Mouse (Mus musculus): ENCODE data around the gene Slc28a3. TPM values are rescaled to one million over a fixed set of nuclear protein-coding genes. Genes with fewer than 3 reads are reported as not detected.

Slc28a3 gene
- total and polyA plus RNA-seq, 2 experiments from 2014 or later: not detected

DNA sequence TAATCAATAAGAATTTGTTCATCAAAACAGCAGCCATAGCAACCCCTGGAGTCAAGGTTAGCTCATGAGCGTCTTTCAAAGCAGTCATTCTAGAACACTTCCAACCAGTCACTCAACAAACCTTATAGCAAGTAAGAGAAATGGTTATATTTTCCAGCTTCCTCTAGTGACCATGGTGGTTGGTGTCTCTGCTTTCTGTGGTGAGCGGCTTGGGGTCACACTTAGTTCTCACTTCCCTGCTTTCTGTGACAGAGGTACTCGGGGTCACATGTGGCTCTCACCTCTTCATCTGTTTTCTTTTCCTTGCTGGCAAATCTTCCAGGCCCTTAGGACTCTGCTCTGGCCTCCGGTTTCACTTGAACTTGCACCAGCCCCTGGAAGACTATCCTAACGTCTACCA, 8.6 kb upstream of the Slc28a3 start:
- H3K4me2 ChIP-seq (ENCODE audit: low read depth, low read length): no peak overlapping the region
- no peak for DNase-seq (ENCODE audit: low spot score)
- H3K4me1 ChIP-seq (ENCODE audit: control insufficient read depth, insufficient read depth): no peaks in the 10 kb centered on the region
- no peak overlapping the region for H3K27ac ChIP-seq (ENCODE audit: low read depth)
- H3K36me3 ChIP-seq (replicated peaks; ENCODE audit: control insufficient read depth, insufficient read depth, low read length): no peaks in the 10 kb centered on the region
- no peaks in the 10 kb centered on the region for H3K27me3 ChIP-seq (ENCODE audit: control insufficient read depth, insufficient read depth, low read length)
- no peak for TF ChIP-seq CTCF (IDR thresholded peaks at IDR 0.05; ENCODE audit: low read depth)
- TF ChIP-seq EP300 (IDR thresholded peaks at IDR 0.05; ENCODE audit: low read depth): no peak
- ATAC-seq (ENCODE audit: insufficient read depth, low read depth): no peak
- H3K9me3 ChIP-seq (replicated peaks; ENCODE audit: control insufficient read depth, low read length): no peaks in the 10 kb centered on the region
- H3K9ac ChIP-seq (replicated peaks; ENCODE audit: low read depth, low read length): no peak overlapping the region
- no peak overlapping the region for H3K4me3 ChIP-seq (ENCODE audit: low read depth, low read length)
- 67% methylated on average over 5 of the region's 5 CpGs for WGBS

DNA sequence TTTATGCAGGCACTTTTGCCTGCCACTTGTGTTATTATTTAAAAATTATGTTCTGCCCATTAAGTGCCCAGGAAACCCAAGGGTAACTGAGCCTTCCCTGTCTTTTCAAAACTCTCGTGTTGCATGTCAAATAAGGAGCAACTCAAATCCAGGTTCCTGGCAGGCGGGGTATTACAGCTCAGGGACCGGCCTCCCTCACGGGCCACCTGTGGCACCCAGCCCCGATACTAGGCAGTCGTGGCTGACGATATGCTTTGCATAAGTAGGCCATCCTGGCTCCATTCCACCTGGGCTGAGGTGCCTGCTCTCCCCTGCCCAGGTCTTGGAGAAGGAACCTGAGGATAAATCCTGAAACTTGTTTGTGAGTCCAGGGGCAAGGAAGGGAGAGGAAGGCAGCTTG, 618 bp downstream of the Slc28a3 start:
- 0 out of 2 replicates have a peak, but pooled peaks cover 5% of the 10 kb centered on the region for H3K27me3 ChIP-seq (ENCODE audit: control insufficient read depth, insufficient read depth, low read length)
- H3K4me2 ChIP-seq (ENCODE audit: low read depth, low read length): no peak overlapping the region
- no peaks in the 10 kb centered on the region for H3K36me3 ChIP-seq (replicated peaks; ENCODE audit: control insufficient read depth, insufficient read depth, low read length)
- no peak overlapping the region for H3K4me3 ChIP-seq (ENCODE audit: low read depth, low read length)
- H3K9ac ChIP-seq (replicated peaks; ENCODE audit: low read depth, low read length): no peak overlapping the region
- DNase-seq (ENCODE audit: low spot score): no peak
- no peaks in the 10 kb centered on the region for H3K9me3 ChIP-seq (replicated peaks; ENCODE audit: control insufficient read depth, low read length)
- 28% methylated on average over 7 of the region's 7 CpGs for WGBS
- ATAC-seq (ENCODE audit: insufficient read depth, low read depth): no peak
- H3K4me1 ChIP-seq (ENCODE audit: control insufficient read depth, insufficient read depth): no peaks in the 10 kb centered on the region
- no peak overlapping the region for H3K27ac ChIP-seq (ENCODE audit: low read depth)
- TF ChIP-seq EP300 (IDR thresholded peaks at IDR 0.05; ENCODE audit: low read depth): no peak
- TF ChIP-seq CTCF (IDR thresholded peaks at IDR 0.05; ENCODE audit: low read depth): no peak

GRCm38 (mm10) chr13:58601201-58601855, 9.3 kb downstream of the Slc28a3 start:
- no peak overlapping the region for H3K4me3 ChIP-seq (ENCODE audit: low read depth, low read length)
- H3K9ac ChIP-seq (replicated peaks; ENCODE audit: low read depth, low read length): no peak overlapping the region
- H3K9me3 ChIP-seq (replicated peaks; ENCODE audit: control insufficient read depth, low read length): no peaks in the 10 kb centered on the region
- 28% methylated on average over 10 of the region's 10 CpGs for WGBS
- ATAC-seq (ENCODE audit: insufficient read depth, low read depth): peak; percentile 89
- H3K36me3 ChIP-seq (replicated peaks; ENCODE audit: control insufficient read depth, insufficient read depth, low read length): no peaks in the 10 kb centered on the region
- no peak for TF ChIP-seq EP300 (IDR thresholded peaks at IDR 0.05; ENCODE audit: low read depth)
- no peak for TF ChIP-seq CTCF (IDR thresholded peaks at IDR 0.05; ENCODE audit: low read depth)
- H3K27ac ChIP-seq (ENCODE audit: low read depth): peak overlapping the region; percentile 23; the same call in 1 of the 2 replicates
- H3K4me2 ChIP-seq (ENCODE audit: low read depth, low read length): no peak overlapping the region
- peak; percentile 37 for DNase-seq (ENCODE audit: low spot score)
- H3K27me3 ChIP-seq (ENCODE audit: control insufficient read depth, insufficient read depth, low read length): no peaks in the 10 kb centered on the region
- H3K4me1 ChIP-seq (ENCODE audit: control insufficient read depth, insufficient read depth): peaks cover 7% of the 10 kb centered on the region

DNA sequence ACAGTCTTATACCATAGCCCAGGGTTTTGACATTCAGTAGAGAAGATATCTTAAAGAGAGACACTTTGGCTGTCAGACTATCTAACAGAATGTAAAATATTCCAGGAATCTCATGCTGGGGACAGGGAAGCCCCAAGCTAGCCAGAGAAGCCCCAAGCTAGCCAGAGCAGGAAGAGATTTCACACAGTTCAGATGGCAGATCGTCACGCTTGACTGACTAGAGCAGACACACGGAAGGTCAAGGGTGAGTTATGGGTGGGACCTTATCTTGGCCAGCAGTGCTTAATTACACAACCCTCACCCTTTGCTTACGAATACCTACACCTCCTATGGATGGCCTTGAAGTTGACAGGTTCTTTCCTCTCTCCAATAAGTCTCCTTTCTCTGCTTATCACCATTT, 12.1 kb downstream of the Slc28a3 start:
- Histone ChIP-seq H3K9ac (replicated peaks; ENCODE audit: low read depth, low read length) (no peak overlapping the region), H3K36me3 (replicated peaks; ENCODE audit: control insufficient read depth, insufficient read depth, low read length) (no peaks in the 10 kb centered on the region), H3K27me3 (ENCODE audit: control insufficient read depth, insufficient read depth, low read length) (no peaks in the 10 kb centered on the region), H3K9me3 (replicated peaks; ENCODE audit: control insufficient read depth, low read length) (no peaks in the 10 kb centered on the region), H3K4me1 (ENCODE audit: control insufficient read depth, insufficient read depth) (peaks cover 7% of the 10 kb centered on the region), H3K4me3 (ENCODE audit: low read depth, low read length) (no peak overlapping the region), H3K4me2 (ENCODE audit: low read depth, low read length) (no peak overlapping the region), H3K27ac (ENCODE audit: low read depth) (no peak overlapping the region)
- WGBS: 27% methylated on average over 4 of the region's 4 CpGs
- no peak for DNase-seq (ENCODE audit: low spot score)
- no peak for ATAC-seq (ENCODE audit: insufficient read depth, low read depth)
- no peak for TF ChIP-seq EP300 (IDR thresholded peaks at IDR 0.05; ENCODE audit: low read depth)
- no peak for TF ChIP-seq CTCF (IDR thresholded peaks at IDR 0.05; ENCODE audit: low read depth)

- Histone ChIP-seq H3K4me3 (ENCODE audit: low read depth, low read length) (no peak overlapping the region), H3K36me3 (replicated peaks; ENCODE audit: control insufficient read depth, insufficient read depth, low read length) (no peaks in the 10 kb centered on the region), H3K4me1 (ENCODE audit: control insufficient read depth, insufficient read depth) (0 out of 2 replicates have a peak, but pooled peaks cover 5% of the 10 kb centered on the region), H3K27me3 (ENCODE audit: control insufficient read depth, insufficient read depth, low read length) (no peaks in the 10 kb centered on the region), H3K4me2 (ENCODE audit: low read depth, low read length) (no peak overlapping the region), H3K27ac (ENCODE audit: low read depth) (no peak overlapping the region), H3K9me3 (replicated peaks; ENCODE audit: control insufficient read depth, low read length) (no peaks in the 10 kb centered on the region), H3K9ac (replicated peaks; ENCODE audit: low read depth, low read length) (no peak overlapping the region)
- peak; percentile 56 for TF ChIP-seq CTCF (IDR thresholded peaks at IDR 0.05; ENCODE audit: low read depth)
- TF ChIP-seq EP300 (IDR thresholded peaks at IDR 0.05; ENCODE audit: low read depth): no peak
- ATAC-seq (ENCODE audit: insufficient read depth, low read depth) (peak; percentile 53; the same call in 1 of the 2 replicates), DNase-seq (ENCODE audit: low spot score) (peak; percentile 61)
- WGBS: 26% methylated on average over 7 of the region's 7 CpGs
These were observed 17.5 kb downstream of the Slc28a3 start for GRCm38 (mm10) chr13:58593129-58593528.

GRCm38 (mm10) chr13:58591912-58592311, 18.8 kb downstream of the Slc28a3 start:
- no peak overlapping the region for H3K27ac ChIP-seq (ENCODE audit: low read depth)
- H3K36me3 ChIP-seq (replicated peaks; ENCODE audit: control insufficient read depth, insufficient read depth, low read length): no peaks in the 10 kb centered on the region
- H3K9me3 ChIP-seq (replicated peaks; ENCODE audit: control insufficient read depth, low read length): no peaks in the 10 kb centered on the region
- ATAC-seq (ENCODE audit: insufficient read depth, low read depth) (no peak), DNase-seq (ENCODE audit: low spot score) (no peak)
- no peaks in the 10 kb centered on the region for H3K27me3 ChIP-seq (ENCODE audit: control insufficient read depth, insufficient read depth, low read length)
- no peak overlapping the region for H3K4me3 ChIP-seq (ENCODE audit: low read depth, low read length)
- WGBS: 77% methylated on average over 7 of the region's 7 CpGs
- 0 out of 2 replicates have a peak, but pooled peaks cover 5% of the 10 kb centered on the region for H3K4me1 ChIP-seq (ENCODE audit: control insufficient read depth, insufficient read depth)
- no peak overlapping the region for H3K9ac ChIP-seq (replicated peaks; ENCODE audit: low read depth, low read length)
- H3K4me2 ChIP-seq (ENCODE audit: low read depth, low read length): no peak overlapping the region
- TF ChIP-seq CTCF (IDR thresholded peaks at IDR 0.05; ENCODE audit: low read depth): no peak
- TF ChIP-seq EP300 (IDR thresholded peaks at IDR 0.05; ENCODE audit: low read depth): no peak
